Comparison of ENCODE assay signal across 21 mouse cellular contexts in the genomic region with DNA sequence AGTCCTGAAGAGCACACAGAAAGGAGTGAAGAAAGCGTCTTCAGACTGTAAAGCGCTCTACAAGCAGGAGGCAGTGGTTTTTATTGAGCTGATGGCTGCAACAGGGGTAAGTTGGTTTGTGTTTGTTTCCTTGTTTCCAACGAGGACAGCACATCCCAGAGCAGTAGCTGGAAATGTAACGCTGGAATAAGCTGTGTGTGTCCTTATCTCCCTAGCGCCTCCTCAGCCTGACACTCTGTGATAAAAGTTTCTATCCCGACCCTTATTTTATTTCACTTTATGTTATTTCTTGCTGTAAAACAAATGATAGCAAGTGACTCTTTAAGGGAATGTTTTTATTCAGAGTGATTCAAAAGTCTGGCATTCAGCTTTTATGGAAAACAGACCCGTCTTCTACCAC. TPM values are rescaled to one million over a fixed set of nuclear protein-coding genes. Genes with fewer than 3 reads are reported as not detected.
DNase-seq lines count a peak whose midpoint lies in the region; ATAC-seq lines count a peak whose summit lies in the region.
"Had no signal": no experiment of that assay in that cellular context is flagged by ENCODE, and none has a peak within 500 bp of the region (broad histone marks: within the 10 kb centered on the region; RNA-seq: fewer than 3 reads in every experiment).

No protein-coding gene starts in this region.

- peak; percentile 15 for DNase-seq in testis, postnatal 14 days (ENCODE audit: low spot score)
- DNase-seq in testis, postnatal 10 days (ENCODE audit: low spot score) = no peak
- DNase-seq in heart, postnatal 14 days = no peak
- no peak for DNase-seq in thymus, postnatal 25 days
- DNase-seq in cerebellum, adult 18-20 months = no peak
- DNase-seq: adrenal gland, adult 8-10 months; adrenal gland, postnatal 14 days; adrenal gland, postnatal 36 days; cerebellum, adult 11-12 months; cerebellum, adult 8-10 months; cerebellum, postnatal 10 days; cerebellum, postnatal 25 days; embryo, embryonic 11 days; forebrain, postnatal 0 days had no signal

- ATAC-seq in common myeloid progenitor, adult 5-6 weeks (replicated peaks; ENCODE audit: low read depth, poor library complexity, severe bottlenecking) = 0 out of 2 replicates have a peak, but pooled peaks have one; percentile 25
- ATAC-seq in megakaryocyte progenitor cell, adult 5-6 weeks (replicated peaks; ENCODE audit: poor library complexity) = peak; percentile 60
- ATAC-seq: activated CD4-positive, CD25-positive, alpha-beta regulatory T cell, adult 4 months; forebrain, embryonic 13.5 days; forebrain, embryonic 15.5 days; forebrain, postnatal 0 days; Patski had no signal

- intact Hi-C loops in heart, postnatal 14 days (cut with DNase I) = no loop called here

RNA-seq across cellular contexts. Expression of a gene that starts 11.3 kb away (rescaled TPM):
- total RNA-seq in common myeloid progenitor, adult 5-6 weeks (2017) = 2.1 and 2.5 TPM in 2 replicates
- total RNA-seq in megakaryocyte progenitor cell, adult 5-6 weeks (2015) = 7.3 and 9.2 TPM in 2 replicates
- total RNA-seq in megakaryocyte progenitor cell, adult 5-6 weeks (2017) = 1.9 and 2.1 TPM in 2 replicates
- total RNA-seq in heart, postnatal 14 days (2021) = 1 to 10 TPM; 1.4 to 1.6 TPM
- total RNA-seq: ES-E14; forebrain, postnatal 0 days had no signal
